Mouse (Mus musculus) pancreas, adult 10 weeks (tissue): ENCODE data around the gene Brca2. TPM values are rescaled to one million over a fixed set of nuclear protein-coding genes. Genes with fewer than 3 reads are reported as not detected.

ENCODE experiments used
- polyA plus RNA-seq: library from polyadenylated mRNA; stranded (reverse); fragments of 350-450 nt; fragmentation: Illumina TruSeq; extraction: RNeasy Lipid Tissue Mini Kit (QIAGEN cat#74804); gene quantifications from one replicate; pipeline ENCODE4 v1.2.3, GENCODE M21; 2015; ENCODE audit warnings: low read depth, low replicate concordance; ENCODE audit not compliant: insufficient read depth

Gene Brca2
- 1.7 TPM for polyA plus RNA-seq

GRCm38 (mm10) chr5:150521937-150522866 lies at the start of gene Brca2:
TSS of gene Brca2 (plus strand) at chr5:150522630.

GRCm38 (mm10) chr5:150518064-150518463 lies 4.4 kb upstream of the Brca2 start, which contains the start of gene Zar1l:
TSS of gene Zar1l (minus strand) at chr5:150518164.

GRCm38 (mm10) chr5:150597088-150597487 lies 74.7 kb downstream of the Brca2 start, which contains the start of gene N4bp2l1:
TSS of gene N4bp2l1 (minus strand) at chr5:150597188.

Other genes with a start within 250 kb of the Brca2 start
- gene Zar1l, start 4.5 kb upstream of the Brca2 start, polyA plus RNA-seq = not detected
- 7.1 TPM for gene N4bp2l1, start 74.6 kb downstream of the Brca2 start, polyA plus RNA-seq
- gene N4bp2l2, start 143.6 kb downstream of the Brca2 start, polyA plus RNA-seq = 10.9 TPM
- gene Pds5b, start 151.1 kb downstream of the Brca2 start, polyA plus RNA-seq = 4.9 TPM